Mouse (Mus musculus) frontal cortex, adult 2 months (tissue): ENCODE measurements at regions not wholly inside any gene's neighbourhood (a gene's known extent, or its start where the extent isn't known, plus 50 kb on each side); places are given as distances from the start of the nearest gene placed in this dataset.

Experiments used
- DNase-seq, 2 experiments: peaks; one replicate each; pipeline ENCODE4 v3.0.0; 2022; ENCODE audit warnings: low spot score in 1 of 2; ENCODE audit errors: extremely low spot score in 1 of 2

GRCm38 (mm10) chr3:114279653-114280052 is 249.3 kb downstream of the Col11a1 start:
- DNase-seq = no peak

- DNase-seq = no peak
These were observed 289.1 kb downstream of the Col11a1 start for GRCm38 (mm10) chr3:114319444-114319843.

DNA sequence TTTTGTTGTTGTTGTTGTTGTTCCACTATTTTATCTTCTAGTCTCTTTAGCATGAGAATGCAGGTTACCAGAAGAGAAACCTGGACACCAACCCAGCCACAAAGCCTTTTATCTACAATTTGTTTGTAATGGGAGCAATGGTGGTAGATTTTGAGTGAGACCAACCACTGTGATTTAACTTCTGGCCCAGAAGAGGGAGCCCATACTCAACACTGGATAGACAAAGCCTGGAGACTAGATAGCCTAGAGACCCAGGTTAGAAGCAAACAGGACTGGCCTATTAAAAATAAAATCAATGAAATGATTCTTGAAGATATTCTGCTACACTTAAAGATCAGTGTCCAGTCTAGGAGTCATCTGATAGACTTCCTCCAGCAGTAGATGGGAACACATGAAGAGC is 304.0 kb downstream of the Col11a1 start:
- DNase-seq = peak in 1 of 2 experiments; percentile 10

DNA sequence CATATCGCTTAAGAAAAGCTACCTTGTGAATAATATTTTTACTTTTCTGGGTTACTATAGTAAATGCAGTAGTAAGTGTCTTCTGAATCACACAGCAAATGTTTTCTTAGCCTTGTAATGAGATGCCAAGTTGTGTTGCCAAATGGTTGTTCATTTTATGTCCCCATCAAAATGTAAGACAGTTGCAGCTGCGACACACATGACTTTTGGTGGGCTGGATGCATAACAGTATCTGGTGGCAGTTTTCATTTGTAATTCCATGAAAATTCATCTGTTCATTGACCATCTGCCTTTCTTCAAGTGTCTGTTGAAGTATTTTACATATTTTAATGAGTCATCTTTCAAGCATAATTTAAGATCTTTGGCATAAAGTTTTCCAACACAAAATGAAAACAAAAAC is 313.4 kb downstream of the Col11a1 start:
- DNase-seq = peak in 1 of 2 experiments; percentile 5

DNA sequence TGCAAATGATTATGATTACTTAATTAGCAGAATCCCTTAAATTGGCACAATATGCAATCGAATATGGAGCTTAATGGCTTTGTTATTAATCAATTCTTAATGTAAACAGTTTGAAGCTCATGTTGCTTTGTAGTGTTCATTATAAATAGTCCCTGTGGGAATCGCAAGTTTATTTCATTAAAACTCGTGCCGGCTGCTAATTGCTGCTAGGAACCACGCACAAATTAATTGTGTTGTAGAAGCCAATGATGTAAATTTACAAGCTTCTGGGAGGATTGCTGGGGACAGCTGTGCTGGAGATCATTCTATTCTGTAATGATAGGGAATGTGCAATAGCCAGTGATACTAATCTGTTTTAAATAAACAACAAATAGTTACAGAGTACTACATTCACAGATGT is 349.7 kb downstream of the Col11a1 start:
- DNase-seq = no peak

GRCm38 (mm10) chr3:114403467-114403866 is 373.1 kb downstream of the Col11a1 start:
- no peak for DNase-seq
